Mouse (Mus musculus) cortical plate, adult 2 months (tissue): ENCODE measurements around the gene Ccdc33.

Experiments used
- CTCF ChIP-seq: fragments of 200-500 bp; IDR thresholded peaks from 2 replicates; pipeline ENCODE4 v1.5.1; 2011; ENCODE audit warnings: mild to moderate bottlenecking, control low read depth, low read length; ENCODE audit not compliant: insufficient read depth; ENCODE audit errors: extremely low read depth
- POLR2A ChIP-seq: fragments of 200-500 bp; IDR thresholded peaks from 2 replicates; pipeline ENCODE4 v1.6.1; 2011; ENCODE audit warnings: mild to moderate bottlenecking, low read length, control low read depth; ENCODE audit not compliant: insufficient read depth; ENCODE audit errors: extremely low read depth

GRCm38 (mm10) chr9:58130909-58131308 lies 12.3 kb upstream of the Ccdc33 start:
- TF ChIP-seq CTCF: no peak
- no peak for TF ChIP-seq POLR2A
